Mouse (Mus musculus): Measurements from ENCODE around the gene Sez6l. TPM values are rescaled to one million over a fixed set of nuclear protein-coding genes. Genes with fewer than 3 reads are reported as not detected.
"Not testable (repeated sequence)": the region's sequence is repeated elsewhere in the genome, so short reads cannot be mapped to it uniquely, and the experiment has no call there.

Sez6l gene
- total RNA-seq, 1 experiment from 2014 or later = 0.67 TPM

DNA sequence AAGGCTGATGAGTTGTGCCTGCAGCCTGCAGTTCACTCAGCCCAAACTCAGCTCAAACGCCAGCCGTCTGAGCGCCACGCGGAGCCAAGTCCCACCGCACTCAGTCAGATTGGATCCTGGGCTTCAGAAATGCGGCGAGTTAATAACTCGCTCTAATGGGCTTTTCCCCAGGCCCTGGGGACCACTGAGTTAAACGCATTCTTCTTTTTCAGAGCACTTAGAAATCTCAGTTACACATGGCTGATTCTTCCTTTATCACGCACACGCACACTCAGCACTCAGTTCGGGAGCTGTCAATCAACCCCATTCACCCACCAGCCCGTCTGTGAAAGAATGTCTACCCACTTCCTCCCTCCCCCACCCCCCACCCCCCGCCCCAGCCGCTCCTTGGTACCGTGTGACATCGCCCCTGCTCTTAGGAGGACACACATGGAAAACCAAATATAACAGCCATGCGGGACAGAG, 95.0 kb downstream of the Sez6l start:
- no peak for ATAC-seq (replicated peaks; ENCODE audit: insufficient number of reproducible peaks, low FRiP score, low TSS enrichment, poor library complexity, severe bottlenecking)

DNA sequence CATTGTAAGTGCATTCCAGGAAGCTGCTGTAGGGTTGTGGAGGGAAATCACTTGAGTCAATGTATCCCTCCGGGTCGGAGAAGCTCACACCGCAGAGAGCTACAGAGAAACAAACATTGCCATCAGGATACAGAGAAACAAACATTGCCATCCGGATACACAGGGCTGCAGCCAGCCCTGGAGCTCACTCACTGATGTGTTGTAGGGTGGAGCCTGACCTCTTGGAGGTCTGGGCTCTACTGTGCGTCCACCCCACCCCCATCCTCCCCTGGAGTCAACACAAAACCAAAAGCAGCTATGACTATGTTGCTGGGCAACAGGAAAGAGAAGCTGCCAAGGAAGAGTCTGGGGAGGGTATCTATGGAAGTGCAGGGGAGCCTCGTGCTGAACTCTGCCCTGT, 103.5 kb downstream of the Sez6l start:
- ATAC-seq (replicated peaks; ENCODE audit: insufficient number of reproducible peaks, low FRiP score, low TSS enrichment, poor library complexity, severe bottlenecking) = no peak

DNA sequence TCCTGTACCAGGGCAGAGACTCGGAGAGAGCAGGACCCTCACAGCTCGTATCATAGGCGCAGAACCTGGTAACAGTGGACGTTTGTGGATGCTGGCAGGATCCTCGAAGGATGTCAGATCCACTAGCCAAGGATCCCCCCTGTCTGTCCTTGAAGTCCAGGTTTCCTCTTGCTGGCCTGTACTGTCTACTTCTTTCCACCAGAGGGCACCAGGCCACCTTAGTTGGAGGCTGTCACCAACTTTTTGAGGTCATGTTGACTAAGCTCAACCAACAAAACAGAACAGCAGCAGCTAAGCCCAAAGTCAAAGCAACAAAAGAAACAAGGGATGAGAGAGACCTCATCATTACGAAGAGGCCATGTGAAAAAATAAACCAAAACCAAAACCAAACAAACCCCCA, 106.8 kb downstream of the Sez6l start:
- ATAC-seq (replicated peaks; ENCODE audit: insufficient number of reproducible peaks, low FRiP score, low TSS enrichment, poor library complexity, severe bottlenecking) = no peak

DNA sequence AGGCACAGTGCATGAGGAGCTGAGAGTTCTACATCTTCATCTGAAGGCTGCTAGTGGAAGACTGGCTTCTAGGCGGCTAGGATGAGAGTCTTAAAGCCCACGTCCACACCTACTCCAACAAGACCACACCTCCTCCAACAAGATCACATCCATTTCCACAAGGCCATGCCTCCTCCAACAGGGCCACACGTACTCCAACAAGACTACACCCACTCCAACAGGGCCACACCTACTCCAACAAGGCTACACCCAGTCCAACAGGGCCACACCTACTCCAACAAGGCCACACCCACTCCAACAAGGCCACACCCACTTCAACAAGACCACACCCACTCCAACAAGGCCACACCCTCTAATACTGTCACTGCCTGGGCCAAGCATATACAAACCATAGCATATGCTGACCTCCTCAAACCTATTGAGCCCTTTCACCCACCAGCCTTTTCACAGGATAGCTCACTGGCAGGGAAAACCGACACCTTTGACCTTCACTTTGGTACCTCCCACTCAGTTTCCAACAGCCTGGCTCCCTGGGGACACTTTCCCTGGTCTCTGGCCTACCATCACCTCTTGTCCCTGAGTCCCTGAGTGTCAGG, 107.9 kb downstream of the Sez6l start:
- no peak for ATAC-seq (replicated peaks; ENCODE audit: insufficient number of reproducible peaks, low FRiP score, low TSS enrichment, poor library complexity, severe bottlenecking)

DNA sequence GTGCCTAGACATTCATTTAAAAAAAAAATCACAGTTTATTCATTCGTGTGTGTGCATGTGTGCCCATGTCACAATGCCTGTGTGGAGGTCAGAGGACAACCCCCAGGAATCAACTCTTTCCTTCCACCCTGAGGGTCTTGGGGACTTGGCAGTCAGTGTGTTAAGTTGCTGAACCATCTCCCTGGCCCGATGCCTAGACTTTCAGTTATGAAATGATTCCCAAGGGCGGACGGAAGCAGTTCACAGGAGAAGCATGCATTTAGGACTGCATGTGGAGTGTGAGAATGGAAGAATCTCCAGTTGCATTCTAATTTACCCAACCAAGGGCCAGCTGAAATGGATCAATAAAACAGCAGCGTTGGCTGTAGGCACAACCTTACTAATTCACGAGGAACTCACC, 110.7 kb downstream of the Sez6l start:
- ATAC-seq (replicated peaks; ENCODE audit: insufficient number of reproducible peaks, low FRiP score, low TSS enrichment, poor library complexity, severe bottlenecking) = no peak

DNA sequence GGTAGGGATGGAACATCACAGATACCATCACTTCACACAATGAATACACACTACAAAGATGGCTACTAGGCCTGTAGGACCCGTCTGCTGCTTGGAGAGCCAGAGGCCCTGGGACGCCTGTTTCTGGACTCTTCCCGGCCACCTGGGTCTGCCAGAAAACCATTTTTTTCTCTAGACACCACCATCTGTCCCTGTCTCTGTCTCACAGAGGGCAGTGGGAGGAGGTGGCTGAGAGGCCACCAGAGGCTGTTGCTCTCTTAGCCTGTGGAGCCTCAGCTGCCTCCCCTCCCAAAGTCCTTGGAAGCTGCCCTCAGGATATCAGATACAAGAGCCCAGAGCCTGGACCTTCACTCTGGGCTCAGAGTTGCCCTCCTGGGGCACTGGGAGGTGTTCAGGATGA, 117.1 kb downstream of the Sez6l start:
- ATAC-seq (replicated peaks; ENCODE audit: insufficient number of reproducible peaks, low FRiP score, low TSS enrichment, poor library complexity, severe bottlenecking) = no peak

DNA sequence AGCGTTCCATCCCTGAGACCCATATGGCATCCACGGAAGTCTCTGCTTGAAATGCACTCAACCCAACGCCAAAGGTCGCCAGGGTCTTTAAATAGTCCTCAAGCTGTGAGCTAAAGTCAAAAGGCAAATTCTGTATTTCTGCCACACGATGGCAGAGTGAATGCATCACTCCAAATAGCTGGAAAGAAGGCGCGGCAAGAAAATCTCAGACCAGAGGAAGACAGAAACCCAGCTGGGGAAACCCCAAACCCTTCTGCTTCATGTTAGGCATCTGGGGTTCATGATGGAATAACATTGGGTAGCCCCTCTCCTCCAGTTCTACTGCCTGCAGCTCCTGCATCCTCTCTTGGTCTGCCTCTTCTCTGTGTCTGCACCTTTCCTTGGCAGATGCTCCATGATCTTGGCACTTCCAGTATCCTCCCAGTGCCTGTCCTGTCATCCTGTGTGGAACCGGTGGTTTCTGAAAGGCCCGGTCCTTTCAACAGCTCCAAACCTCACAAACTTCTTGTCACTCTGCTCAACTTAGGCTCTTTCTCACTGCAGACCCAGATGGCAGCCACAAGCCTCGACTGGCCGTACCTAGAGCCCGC, 121.9 kb downstream of the Sez6l start:
- ATAC-seq (replicated peaks; ENCODE audit: insufficient number of reproducible peaks, low FRiP score, low TSS enrichment, poor library complexity, severe bottlenecking) = no peak

DNA sequence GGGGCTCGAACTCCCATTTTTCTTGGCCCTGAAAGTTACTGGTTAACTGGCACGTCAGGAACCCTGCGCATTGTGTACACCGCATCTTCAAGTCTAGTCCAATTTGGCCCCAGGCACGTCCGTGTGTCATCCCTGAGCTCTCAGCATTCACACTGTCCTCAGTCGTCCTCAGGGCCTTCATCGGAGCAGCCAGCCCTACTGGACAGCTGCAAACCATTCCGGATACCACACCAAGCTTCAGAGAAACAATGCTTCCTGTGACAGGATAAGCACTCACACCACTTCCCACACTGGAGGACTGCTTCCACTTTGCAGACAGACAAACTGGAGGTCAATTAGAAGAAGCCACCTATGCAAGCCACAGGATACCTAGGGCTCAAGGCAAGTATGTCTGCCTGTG, 123.9 kb downstream of the Sez6l start:
- ATAC-seq (replicated peaks; ENCODE audit: insufficient number of reproducible peaks, low FRiP score, low TSS enrichment, poor library complexity, severe bottlenecking) = no peak

DNA sequence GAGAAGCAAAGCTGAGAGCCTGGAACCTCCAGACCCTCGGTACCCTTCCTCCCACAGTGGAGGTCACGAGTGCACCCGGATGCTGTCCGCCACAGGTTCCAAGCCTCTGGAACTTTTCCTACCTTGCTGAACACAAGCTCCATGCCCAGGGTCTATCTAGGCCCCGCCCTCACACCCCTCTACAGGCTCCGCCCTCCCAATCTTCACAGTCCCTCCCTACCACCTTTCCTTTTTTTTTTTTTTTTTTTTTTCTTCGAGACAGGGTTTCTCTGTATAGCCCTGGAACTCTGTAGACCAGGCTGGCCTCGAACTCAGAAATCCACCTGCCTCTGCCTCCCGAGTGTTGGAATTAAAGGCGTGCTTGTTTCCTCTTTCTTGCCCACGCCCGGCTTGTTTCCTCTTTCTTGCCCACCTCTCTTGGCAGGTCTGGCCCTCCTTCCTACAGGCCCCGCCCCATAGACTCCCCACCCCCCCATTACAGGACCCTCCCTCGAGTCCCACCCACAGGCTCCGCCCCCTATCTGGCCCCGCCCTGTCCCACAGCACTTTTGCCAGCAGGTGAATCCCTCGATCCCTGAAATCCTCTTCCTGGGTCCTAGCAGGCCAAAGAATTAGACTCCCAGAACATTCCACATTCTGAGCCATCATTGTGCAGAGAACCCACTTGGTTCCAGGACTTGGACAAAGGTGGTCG, 128.1 kb downstream of the Sez6l start, which contains the start of gene Gm6588:
Gene Gm6588, plus strand, starts transcription at position 680 of the 694 bp plus-strand sequence.
- no peak for ATAC-seq (replicated peaks; ENCODE audit: insufficient number of reproducible peaks, low FRiP score, low TSS enrichment, poor library complexity, severe bottlenecking)

DNA sequence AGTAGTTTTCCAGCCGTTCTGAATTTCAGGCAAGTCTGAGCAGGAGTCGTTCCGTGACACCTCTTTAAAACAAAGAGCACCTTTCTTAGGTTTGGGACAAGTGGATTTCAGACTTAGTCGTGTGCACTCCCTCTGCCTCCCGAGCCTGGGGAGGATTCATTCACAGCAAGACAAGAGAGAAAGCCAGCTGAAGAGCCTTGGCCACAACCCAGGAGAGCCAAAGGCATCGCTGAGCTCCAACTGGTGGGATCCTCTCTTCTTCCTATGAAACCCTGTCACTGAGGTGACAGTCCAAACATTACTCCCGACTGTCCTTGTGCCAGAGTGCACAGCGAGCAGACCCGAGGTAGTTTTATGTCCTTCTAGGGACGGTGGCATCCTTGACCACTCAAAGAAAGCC, 138.4 kb downstream of the Sez6l start:
- no peak for ATAC-seq (replicated peaks; ENCODE audit: insufficient number of reproducible peaks, low FRiP score, low TSS enrichment, poor library complexity, severe bottlenecking)

DNA sequence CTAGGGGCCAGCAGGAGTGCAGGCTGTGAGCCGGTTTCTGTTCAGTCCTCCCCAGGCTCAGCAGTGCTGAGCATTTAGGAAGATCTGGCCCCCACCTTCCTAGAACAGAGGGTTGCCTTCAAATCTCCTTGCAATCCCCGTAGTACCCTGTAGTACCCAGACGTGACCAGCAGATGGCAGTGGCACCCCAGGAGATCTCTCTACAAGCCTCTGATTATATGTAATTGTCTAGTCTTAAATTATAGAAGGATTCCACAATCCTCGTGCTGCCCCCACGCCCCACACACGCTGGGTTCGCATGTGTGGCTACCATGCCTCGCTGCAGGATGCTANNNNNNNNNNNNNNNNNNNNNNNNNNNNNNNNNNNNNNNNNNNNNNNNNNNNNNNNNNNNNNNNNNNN, 144.0 kb downstream of the Sez6l start:
- peak; percentile 53 for ATAC-seq (replicated peaks; ENCODE audit: insufficient number of reproducible peaks, low FRiP score, low TSS enrichment, poor library complexity, severe bottlenecking)

DNA sequence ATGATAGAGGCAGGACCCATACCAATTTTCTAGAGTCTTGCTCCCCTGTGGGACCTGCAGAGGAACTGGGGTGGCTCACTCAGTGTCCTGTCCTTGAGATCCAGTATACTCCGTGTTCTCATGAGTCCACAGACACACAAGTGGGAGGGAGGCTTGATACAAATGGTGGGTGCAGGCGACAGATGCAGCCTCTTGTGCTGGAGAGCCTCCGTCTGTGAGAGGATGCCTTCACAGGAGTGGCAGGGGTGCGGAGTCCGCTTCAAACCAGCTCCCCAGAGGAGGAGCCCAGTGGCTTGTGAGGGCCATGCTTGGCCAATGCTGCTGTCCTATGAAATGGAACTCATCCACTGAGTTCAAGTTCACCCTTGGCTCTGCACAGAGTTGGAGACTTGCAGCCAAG, 145.0 kb downstream of the Sez6l start:
- no peak for ATAC-seq (replicated peaks; ENCODE audit: insufficient number of reproducible peaks, low FRiP score, low TSS enrichment, poor library complexity, severe bottlenecking)

DNA sequence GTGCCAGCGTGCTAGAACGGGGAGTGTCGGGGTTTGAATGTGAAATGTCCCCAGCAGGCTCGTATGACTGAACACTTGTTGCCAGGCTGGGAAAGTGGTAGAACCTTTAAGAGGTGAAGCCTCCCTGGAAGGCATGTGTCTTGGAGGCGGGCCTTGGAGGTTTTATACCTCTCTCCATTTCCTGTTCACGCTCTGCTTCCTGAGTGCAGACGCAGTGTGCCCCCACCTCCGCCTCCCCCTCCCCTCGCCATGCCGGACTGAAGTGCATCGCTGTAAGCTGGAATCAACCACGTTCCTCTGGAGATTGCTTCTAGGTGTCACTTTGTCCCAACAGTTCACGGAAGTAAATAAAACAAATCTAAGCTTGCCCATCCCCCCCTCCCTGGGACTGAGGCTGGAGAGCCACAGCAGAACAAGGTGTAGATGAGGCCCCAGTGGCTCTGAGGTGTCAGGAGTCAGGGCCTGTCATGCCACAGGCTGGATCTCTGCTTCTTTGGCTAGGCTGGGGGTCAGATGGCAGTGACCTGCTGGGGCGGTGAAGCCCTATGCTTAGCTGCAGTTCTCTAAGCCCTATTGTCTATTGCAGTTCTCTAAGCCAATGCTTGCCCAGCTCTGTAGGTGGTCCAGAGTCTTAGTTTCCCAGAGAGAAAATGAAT, 145.7 kb downstream of the Sez6l start:
- ATAC-seq (replicated peaks; ENCODE audit: insufficient number of reproducible peaks, low FRiP score, low TSS enrichment, poor library complexity, severe bottlenecking) = no peak

DNA sequence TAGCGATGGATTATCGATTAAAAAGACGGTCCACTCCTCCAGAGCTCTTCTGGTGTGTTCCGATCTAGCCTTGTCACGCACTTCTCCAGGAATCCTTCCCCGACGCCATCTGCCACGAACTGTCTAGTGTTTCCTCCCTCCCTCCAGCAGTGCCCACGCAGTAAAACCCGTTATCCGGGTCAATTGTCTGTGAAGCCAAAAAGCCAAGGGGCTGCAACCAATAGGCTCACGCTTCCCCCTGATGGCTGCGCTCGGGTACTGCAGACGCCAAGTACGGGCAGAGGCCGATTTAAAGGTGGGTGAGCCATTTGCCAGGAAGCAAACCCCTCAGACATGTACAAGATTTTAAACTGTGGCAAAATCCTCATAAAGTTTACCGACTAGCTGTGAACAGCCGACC, 148.0 kb downstream of the Sez6l start:
- no peak for ATAC-seq (replicated peaks; ENCODE audit: insufficient number of reproducible peaks, low FRiP score, low TSS enrichment, poor library complexity, severe bottlenecking)

DNA sequence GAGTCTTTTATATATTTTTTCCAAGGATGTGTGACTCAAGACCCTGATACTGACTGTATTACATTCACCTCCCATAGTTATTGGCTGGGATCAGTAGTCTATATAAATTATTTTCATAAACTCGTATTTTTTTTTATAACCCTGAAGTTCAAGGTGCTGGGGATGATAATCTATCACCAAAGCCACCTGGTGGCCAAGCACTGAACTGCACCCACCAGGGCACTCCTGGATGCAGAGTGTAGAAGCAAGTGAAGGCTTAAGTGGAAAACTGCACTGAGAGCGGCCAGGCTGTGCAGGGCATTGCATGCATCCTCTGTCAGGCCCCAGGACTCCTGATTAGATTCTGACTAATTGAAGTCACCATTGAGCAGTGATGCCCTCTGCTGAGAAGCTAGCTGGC, 149.7 kb downstream of the Sez6l start:
- ATAC-seq (replicated peaks; ENCODE audit: insufficient number of reproducible peaks, low FRiP score, low TSS enrichment, poor library complexity, severe bottlenecking) = no peak

DNA sequence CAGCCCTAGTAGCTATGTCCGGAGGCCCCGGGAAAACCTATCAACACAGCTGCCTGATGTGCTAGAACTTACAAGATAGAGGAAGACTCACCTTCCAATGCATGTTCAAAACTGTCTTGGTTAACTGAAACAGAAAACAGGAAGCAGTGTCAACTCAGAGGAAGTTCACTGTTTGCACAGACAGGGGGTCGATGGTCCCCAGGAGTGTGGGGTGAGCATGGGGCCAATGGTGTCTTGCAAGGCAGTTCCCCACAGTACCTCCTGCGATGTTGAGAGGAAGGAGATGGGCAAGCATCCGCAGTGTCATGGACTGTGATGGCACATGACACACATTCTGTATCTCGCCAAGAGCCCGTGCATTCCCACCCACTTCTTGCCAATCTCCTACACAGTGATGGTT, 150.3 kb downstream of the Sez6l start:
- no peak for ATAC-seq (replicated peaks; ENCODE audit: insufficient number of reproducible peaks, low FRiP score, low TSS enrichment, poor library complexity, severe bottlenecking)

DNA sequence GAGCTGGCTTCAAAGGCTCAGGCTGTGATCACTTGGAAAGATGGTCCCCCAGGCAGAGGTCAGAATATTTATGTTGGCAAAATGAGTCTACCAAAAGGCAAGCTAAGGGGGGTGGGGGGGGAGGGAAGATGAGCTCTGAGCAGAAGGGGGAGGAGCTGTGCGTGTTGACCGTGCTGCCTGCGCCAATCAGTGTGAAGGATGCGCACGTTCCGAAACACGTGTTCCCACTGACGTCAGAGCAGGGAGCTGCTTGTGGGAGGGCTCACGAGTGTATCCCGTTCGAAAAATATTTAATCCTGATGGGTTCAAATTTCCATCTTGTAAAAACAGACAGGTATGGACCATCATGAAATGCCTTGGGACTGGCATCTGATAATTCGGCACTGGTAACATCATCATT, 157.4 kb downstream of the Sez6l start:
- no peak for ATAC-seq (replicated peaks; ENCODE audit: insufficient number of reproducible peaks, low FRiP score, low TSS enrichment, poor library complexity, severe bottlenecking)

DNA sequence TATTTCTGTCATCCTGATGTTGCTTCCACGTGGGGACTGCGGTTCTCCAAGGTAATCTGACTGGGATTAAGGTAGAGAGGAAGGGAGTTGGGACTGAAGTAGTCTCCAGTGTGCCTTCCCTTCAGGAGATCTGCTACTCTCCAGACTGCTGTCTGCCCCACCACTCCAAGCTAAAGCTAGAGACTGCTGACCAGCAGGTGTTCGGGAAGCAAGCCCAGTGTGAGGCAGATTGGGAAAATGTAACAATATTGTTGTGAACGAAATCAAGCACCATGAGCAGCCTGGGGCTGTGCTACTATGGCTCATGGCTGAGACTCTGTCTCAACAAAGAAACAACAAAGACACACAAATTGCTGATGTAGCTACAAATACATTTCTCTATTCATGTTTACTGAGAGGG, 159.0 kb downstream of the Sez6l start:
- no peak for ATAC-seq (replicated peaks; ENCODE audit: insufficient number of reproducible peaks, low FRiP score, low TSS enrichment, poor library complexity, severe bottlenecking)

DNA sequence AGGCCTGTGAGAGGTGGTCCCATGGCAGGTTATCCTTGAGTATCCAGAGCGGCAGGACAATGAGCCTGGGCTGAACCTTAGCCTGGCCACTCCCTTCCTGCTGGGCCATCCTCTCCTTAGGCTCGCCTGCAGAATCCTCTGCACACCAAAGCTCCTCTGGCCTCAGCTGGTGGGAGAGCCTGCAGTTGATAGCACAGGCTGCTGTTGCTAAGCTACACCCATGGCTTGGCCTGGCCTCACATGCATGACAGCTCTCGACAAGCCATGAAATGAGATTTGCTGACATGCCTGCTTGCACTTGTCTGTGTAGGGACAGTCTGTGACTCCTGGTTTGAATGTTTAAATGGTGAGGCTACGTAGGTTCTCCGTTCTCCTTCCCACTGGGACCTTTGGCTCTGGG, 160.3 kb downstream of the Sez6l start:
- no peak for ATAC-seq (replicated peaks; ENCODE audit: insufficient number of reproducible peaks, low FRiP score, low TSS enrichment, poor library complexity, severe bottlenecking)

DNA sequence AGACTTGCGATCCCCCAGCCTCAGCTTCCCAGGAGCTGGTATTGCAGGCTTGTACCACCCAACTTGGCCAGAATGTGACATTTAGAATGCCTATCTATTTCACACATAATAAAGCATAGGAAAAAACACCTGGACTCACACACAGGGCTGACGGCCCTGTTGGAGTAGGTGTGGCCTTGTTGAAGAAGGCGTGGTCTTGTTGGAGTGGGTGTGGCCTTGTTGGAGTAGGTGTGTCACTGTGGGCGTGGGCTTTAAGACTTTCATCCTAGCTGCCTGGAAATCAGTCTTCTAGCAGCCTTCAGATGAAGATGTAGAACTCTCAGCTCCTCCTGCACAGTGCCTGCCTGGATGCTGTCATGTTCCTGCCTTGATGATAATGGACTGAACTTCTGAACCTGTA, 164.2 kb downstream of the Sez6l start:
- not testable (repeated sequence) for ATAC-seq (replicated peaks; ENCODE audit: insufficient number of reproducible peaks, low FRiP score, low TSS enrichment, poor library complexity, severe bottlenecking)
